Mouse (Mus musculus) thymus, adult 2 months (tissue): ENCODE data around the gene Fscn2. TPM values are rescaled to one million over a fixed set of nuclear protein-coding genes. Genes with fewer than 3 reads are reported as not detected.
A peak's percentile ranks its signal among the peaks of the same experiment; 100 is the strongest.
"Not testable (repeated sequence)": the region's sequence is repeated elsewhere in the genome, so short reads cannot be mapped to it uniquely, and the experiment has no call there.

Experiments
- DNase-seq: peaks from one replicate; pipeline ENCODE4 v3.0.0; 2021
- H3K27ac ChIP-seq: fragments of 200-500 bp; 2 replicates; pipeline ENCODE4 v1.5.1; 2012; ENCODE audit warnings: low read length, control low read depth; ENCODE audit not compliant: control insufficient read depth, insufficient read depth
- H3K27me3 ChIP-seq: fragments of 200-500 bp; 2 replicates; pipeline ENCODE4 v1.6.1; 2012; ENCODE audit warnings: mild to moderate bottlenecking, low read length, moderate library complexity, mixed read lengths; ENCODE audit not compliant: control insufficient read depth, insufficient read depth
- H3K36me3 ChIP-seq: fragments of 200-500 bp; 2 replicates; pipeline ENCODE4 v1.6.1; 2012; ENCODE audit warnings: mild to moderate bottlenecking, low read length, moderate library complexity; ENCODE audit not compliant: control insufficient read depth, insufficient read depth
- H3K4me1 ChIP-seq: fragments of 200-500 bp; replicated peaks from 2 replicates; pipeline ENCODE4 v1.6.1; 2012; ENCODE audit warnings: low read length; ENCODE audit not compliant: control insufficient read depth, insufficient read depth
- H3K4me3 ChIP-seq: fragments of 200-500 bp; 2 replicates; pipeline ENCODE4 v1.5.1; 2012; ENCODE audit warnings: mild to moderate bottlenecking, low read length, control low read depth, moderate library complexity; ENCODE audit not compliant: control insufficient read depth, insufficient read depth
- CTCF ChIP-seq: fragments of 200-500 bp; IDR thresholded peaks from 2 replicates; pipeline ENCODE4 v1.5.1; 2012; ENCODE audit warnings: mild to moderate bottlenecking, control low read depth, low read length, moderate library complexity, borderline replicate concordance; ENCODE audit not compliant: control insufficient read depth, poor library complexity, insufficient read depth; ENCODE audit errors: extremely low read depth
- POLR2A ChIP-seq: fragments of 200-500 bp; IDR thresholded peaks from 2 replicates; pipeline ENCODE4 v1.6.1; 2012; ENCODE audit warnings: mild to moderate bottlenecking, low read length, control low read depth, moderate library complexity; ENCODE audit not compliant: control insufficient read depth, poor library complexity, insufficient read depth; ENCODE audit errors: extremely low read depth
- WGBS: fragments of 180-500 bp; shearing (Covaris S2); methylation state at CpG from one replicate; pipeline ENCODE4 v1.1.7; 2018; 5-methylcytosine and 5-hydroxymethylcytosine counted together
- polyA plus RNA-seq: library from polyadenylated mRNA; depleted of rRNA; stranded (reverse); fragments of >200 nt; gene quantifications from 2 replicates; pipeline ENCODE4 v1.2.3, GENCODE M21; 2012

Fscn2 gene
- polyA plus RNA-seq, 1 experiment: 0.19 TPM

DNA sequence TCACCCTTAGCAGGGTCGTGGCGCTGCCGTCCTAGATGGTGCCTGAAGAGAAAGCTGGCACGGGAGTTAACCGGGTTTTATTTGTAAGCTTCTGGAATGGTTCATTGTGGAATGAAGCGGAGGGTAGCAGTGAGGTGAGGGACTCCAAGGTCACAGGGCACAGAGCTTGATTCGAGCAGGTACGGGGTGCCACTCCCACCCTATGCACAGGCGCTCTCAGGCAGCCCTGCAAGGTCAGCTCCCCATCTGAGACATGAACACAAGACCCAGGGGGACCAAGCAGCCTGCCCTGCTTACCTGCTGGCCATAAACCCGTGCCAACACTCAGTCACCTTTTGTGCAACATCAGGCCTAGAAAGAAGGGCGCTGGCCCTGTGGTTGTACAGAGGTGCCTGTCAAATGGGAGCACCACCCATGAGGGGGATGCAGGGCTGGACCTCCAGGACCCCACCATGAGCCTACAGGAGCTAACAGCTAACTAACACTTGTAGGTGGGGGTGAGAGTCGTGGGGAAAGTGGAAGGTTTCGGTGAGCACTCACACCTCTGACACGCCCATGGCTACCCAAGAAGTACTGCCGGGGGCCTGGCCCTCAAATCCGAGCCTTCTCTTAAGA, 11.9 kb upstream of the Fscn2 start:
- 5% methylated on average over 16 of the region's 16 CpGs for WGBS
- Histone ChIP-seq H3K27ac (peak overlapping the region; percentile 66), H3K36me3 (peaks cover 13% of the 10 kb centered on the region), H3K27me3 (no peaks in the 10 kb centered on the region), H3K4me3 (peak overlapping the region; percentile 86), H3K4me1 (peaks cover 43% of the 10 kb centered on the region)
- TF ChIP-seq CTCF (no peak; the same call in 1 of the 2 replicates), POLR2A (no peak)
- DNase-seq: peak; percentile 52

DNA sequence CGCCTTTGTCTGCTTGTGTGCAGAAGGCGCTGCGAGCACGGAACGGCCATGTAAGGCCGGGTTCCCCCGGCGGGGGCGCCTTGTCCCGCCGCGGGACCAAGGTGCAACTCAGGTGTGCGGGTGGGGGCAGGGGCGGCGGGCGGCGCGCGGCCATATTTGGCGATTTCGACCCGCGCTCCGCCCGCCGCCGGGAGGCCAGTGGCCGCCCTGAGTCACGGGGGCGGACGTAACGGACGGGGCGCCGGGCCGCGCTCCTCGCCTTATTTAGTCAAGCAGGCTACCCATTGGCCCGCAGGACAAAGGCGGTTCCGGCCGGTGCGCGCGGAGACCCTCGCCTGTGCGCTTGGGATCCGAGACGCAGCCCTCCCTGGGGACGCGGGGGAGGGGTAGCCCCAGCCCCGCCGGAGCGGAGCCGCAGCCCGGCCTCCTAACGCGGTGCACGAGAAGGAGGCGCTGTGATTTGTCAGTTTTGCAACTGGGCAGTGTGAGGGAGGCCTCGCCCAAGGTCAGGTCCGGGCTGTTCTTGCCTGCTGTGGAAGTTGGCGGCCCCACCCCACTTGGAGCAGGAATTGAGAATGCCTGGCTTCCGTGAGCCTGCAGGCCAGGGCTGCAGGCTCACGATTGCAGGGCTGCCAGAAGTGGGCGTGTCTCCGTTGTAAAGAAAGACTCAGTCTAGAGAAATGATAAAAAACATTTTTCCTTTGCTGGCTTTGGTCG, 11.2 kb upstream of the Fscn2 start:
- peak; percentile 62 for DNase-seq
- WGBS: 6% methylated on average over 68 of the region's 68 CpGs
- no peaks in the 10 kb centered on the region for H3K27me3 ChIP-seq
- H3K27ac ChIP-seq: peak overlapping the region; percentile 66
- peaks cover 9% of the 10 kb centered on the region for H3K36me3 ChIP-seq
- peaks cover 43% of the 10 kb centered on the region for H3K4me1 ChIP-seq
- H3K4me3 ChIP-seq: peak overlapping the region; percentile 86
- TF ChIP-seq CTCF: no peak
- TF ChIP-seq POLR2A: peak; percentile 38; the same call in 1 of the 2 replicates

DNA sequence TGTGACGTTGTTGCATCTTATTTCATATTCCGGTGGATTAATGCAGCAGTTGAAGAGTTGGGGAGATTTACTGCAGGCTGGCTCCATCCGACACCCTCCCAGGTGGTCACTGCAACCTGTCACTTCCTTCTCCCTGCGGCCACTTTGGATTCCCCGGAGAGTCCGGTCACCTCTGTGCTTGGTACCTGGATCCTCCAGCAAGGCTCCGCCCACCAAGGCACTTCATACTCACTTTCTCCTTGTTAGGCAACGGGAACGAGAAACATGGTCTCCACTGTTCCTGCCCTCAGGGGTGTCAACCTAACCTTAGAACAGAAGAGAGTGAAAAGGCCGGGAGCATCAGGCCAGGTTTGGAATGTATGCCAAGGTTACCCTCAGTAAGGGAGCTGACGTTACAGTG, 10.6 kb upstream of the Fscn2 start:
- 65% methylated on average over 11 of the region's 11 CpGs for WGBS
- H3K27ac ChIP-seq: peak overlapping the region; percentile 10; the same call in 1 of the 2 replicates
- TF ChIP-seq POLR2A: no peak
- no peak for TF ChIP-seq CTCF
- peaks cover 43% of the 10 kb centered on the region for H3K4me1 ChIP-seq
- no peaks in the 10 kb centered on the region for H3K27me3 ChIP-seq
- DNase-seq: no peak
- peaks cover 5% of the 10 kb centered on the region; the same call in 1 of the 2 replicates for H3K36me3 ChIP-seq
- no peak overlapping the region for H3K4me3 ChIP-seq

DNA sequence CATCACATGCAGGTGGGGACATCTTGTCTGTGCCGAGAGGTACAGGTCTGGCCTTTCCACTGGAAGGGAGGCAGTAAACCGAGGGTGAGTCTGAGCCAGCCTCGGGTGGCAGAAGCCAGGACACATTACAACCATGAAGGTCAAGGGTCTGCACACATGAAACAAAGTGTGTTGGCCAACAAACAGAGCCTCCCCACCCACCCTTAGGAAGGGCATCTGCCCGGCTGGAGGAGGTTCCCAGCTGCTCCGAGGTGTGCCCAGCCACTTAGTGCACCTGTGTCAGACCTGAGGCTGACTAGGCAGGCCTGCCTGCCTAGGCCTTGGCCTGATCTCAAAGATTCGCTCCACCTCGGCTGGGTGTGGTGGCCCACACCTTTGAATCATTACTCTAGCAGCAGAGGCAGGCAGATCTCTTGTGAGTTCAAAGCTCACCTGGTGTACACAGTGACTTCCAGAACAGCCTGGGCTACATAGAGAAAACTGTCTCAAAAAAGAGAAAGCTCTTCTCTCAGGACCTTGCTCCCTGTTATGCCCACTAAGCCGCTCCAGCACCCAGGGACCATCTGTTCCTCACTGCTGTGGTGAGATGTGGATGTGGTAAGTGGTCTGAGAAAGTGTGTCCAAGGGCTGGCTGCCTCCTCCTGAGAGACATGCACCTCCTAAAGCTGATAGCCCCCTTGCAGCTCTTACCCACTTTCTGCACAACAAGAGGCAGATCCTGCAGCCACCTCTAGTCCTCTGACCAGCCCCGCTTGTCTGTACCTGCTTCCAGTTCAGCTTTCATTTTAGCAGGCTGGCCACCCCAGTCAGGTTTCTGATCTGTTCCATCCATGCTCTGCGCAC, 9.9 kb upstream of the Fscn2 start:
- no peak for DNase-seq
- TF ChIP-seq CTCF (no peak), POLR2A (no peak)
- Histone ChIP-seq H3K4me1 (peaks cover 41% of the 10 kb centered on the region), H3K36me3 (peaks cover 3% of the 10 kb centered on the region; the same call in 1 of the 2 replicates), H3K27me3 (no peaks in the 10 kb centered on the region), H3K27ac (no peak overlapping the region), H3K4me3 (no peak overlapping the region)
- 90% methylated on average over 10 of the region's 10 CpGs for WGBS

DNA sequence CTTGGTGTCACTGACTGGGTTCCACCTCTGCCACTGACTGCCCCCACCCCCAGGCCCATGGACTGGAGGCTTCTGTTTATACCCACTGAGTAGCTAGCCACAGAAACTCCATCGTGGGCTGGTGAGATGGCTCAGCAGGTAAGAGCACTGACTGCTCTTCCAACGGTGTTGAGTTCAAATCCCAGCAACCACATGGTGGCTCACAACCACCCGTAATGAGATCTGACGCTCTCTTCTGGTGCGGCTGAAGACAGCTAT, 9.3 kb upstream of the Fscn2 start:
- 76% methylated on average over 5 of the region's 5 CpGs for WGBS
- not testable (repeated sequence) for H3K36me3 ChIP-seq

DNA sequence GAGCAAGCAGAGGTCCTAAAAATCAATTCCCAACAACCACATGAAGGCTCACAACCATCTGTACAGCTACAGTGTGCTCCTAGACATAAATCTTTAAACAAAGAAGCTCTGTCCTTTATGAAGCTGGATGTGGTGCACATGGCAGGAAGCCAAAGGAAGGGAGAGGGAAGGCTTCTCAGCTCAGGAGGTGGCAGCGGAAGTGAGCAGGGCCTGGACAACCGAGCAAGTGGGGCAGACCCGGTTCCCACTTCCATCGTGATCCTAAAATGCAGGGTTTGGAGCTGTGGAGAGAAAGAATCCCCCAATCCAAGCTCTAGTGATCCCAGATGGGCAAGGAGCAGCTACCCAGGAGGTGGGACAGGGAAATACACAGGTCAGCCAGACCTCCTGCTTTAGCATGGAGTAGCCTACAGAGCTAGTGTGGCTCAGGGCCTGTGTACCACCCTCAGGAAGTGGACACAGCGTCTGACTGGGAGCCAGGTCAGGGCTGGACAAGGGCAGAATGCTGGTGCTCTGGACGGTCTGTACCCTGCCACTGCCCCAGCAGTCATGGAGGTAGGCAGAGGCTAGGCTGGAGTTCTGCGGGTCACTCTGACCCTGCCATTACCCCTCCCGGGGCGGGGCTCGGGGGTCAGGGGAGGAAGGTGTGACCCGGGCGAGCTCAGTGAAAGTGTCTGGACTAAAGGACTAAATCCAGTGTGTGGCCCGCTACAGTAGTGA, 8.6 kb upstream of the Fscn2 start:
- no peak for TF ChIP-seq CTCF
- TF ChIP-seq POLR2A: no peak
- no peaks in the 10 kb centered on the region for H3K36me3 ChIP-seq
- H3K27me3 ChIP-seq: no peaks in the 10 kb centered on the region
- no peak overlapping the region for H3K4me3 ChIP-seq
- 60% methylated on average over 13 of the region's 13 CpGs for WGBS
- peaks cover 36% of the 10 kb centered on the region for H3K4me1 ChIP-seq
- DNase-seq: no peak
- no peak overlapping the region for H3K27ac ChIP-seq

More for the DNA sequence above, 9.3 kb upstream of the Fscn2 start:
- H3K4me1 ChIP-seq: peaks cover 38% of the 10 kb centered on the region
- not testable (repeated sequence) for H3K27ac ChIP-seq, DNase-seq, H3K4me3 ChIP-seq, H3K27me3 ChIP-seq
